Mouse (Mus musculus): ENCODE results near the gene Slc25a22. TPM values are rescaled to one million over a fixed set of nuclear protein-coding genes. Genes with fewer than 3 reads are reported as not detected.

Gene Slc25a22
- 111 and 136 TPM in 2 replicates for polyA plus RNA-seq (2021; fragmentation: Nextera tagmentation)
- long read RNA-seq, experiment 1, full-length matches to known transcripts: 99 of 125 reads
- long read RNA-seq, experiment 1, partial matches to known transcripts: 16 of 125 reads
- long read RNA-seq, experiment 1, other reads (novel, unspliced or antisense): 10 of 125 reads
- long read RNA-seq, experiment 2, full-length matches to known transcripts: 433 of 623 reads
- long read RNA-seq, experiment 2, partial matches to known transcripts: 53 of 623 reads
- long read RNA-seq, experiment 2, other reads (novel, unspliced or antisense): 137 of 623 reads

DNA sequence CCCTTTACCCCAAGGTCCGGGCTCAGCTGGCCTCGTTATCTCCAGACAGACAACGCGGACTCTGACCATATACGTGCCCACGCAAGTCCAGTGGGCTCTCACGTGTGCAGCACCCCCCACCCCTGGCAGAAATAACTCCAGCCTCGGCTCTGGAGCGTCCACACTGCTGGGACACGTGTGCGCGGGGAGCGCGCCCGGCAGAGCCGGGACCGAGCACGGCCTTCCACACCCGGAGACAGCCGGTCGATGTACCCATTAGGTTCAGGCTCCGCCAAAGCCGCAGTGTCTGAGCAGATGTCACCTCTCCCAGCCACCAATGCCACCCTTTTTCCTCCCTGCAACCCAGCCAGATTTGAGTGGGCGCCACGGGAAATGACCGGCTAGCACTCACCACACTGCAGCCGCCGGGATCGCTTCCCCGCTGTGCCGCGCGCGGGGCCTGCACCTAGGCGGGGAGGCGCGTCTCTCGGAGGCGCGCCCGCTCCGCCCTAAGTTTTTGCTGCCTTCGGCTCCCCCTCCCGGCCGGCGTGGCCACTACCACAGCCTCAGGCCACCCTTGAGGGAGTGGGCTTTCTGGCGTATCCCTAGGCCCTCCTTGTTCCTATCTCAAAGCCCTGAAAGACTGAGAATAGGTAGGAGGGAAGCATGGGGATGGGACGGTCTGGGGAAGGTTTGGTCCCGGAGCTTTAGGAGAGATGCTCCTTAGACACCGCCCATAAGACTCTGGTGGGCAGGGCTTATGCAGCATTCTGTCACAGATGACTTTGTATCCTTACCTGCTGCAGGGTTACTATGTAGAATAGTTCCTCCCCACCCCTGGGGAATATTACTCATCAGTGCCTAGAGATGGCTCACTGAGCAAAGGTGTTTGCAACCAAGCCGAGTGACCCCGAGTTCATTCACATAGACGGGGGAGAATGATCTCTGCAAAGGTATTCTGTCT lies at the start of gene Slc25a22:
Slc25a22 (minus strand) TSS at position 715 of the 943 bp plus-strand sequence.

DNA sequence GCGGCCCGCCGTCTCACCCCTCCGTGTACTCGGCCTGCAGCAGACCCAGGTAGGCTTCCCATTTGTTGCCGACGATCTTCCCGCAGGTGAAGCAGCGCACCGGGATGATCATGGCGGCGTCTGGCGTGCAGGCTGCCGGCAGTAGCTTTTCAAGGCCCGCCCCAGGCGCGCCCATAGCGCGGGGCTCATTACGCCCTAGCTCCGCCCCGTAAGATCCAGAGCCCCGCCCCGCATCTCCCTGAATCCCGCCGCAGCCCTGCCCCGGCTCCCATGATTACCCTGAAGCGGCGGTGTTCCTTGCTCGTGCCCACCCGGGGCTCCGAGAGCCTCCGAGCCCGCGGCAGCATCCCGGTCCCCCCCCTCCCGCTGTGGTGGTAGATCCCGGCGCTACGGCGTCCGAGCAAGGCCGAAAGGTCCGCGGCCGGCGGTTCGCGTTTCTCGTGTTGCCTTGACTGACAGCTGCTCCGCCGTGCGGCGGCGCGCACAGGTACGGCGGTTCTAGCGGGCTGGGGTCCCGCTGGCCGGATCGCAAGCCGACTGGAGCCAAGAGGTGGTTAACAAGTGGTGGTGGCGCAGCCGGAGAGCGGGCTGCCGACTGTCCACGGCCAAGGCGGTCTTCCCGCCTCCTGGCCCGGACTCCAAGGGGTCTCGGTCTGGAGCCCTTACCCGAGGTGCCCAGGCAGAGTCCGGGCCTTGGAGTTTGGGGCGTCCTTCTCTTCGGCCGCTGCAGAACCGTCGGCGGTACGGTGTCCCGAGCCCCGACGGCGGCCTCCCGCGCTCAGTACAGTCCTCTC lies 37.5 kb upstream of the Slc25a22 start, which contains the start of the genes Polr2l and Tspan4:
Polr2l (minus strand) TSS at position 122 of the 794 bp plus-strand sequence.
Tspan4 (plus strand) TSS at position 230 of the 794 bp plus-strand sequence.

DNA sequence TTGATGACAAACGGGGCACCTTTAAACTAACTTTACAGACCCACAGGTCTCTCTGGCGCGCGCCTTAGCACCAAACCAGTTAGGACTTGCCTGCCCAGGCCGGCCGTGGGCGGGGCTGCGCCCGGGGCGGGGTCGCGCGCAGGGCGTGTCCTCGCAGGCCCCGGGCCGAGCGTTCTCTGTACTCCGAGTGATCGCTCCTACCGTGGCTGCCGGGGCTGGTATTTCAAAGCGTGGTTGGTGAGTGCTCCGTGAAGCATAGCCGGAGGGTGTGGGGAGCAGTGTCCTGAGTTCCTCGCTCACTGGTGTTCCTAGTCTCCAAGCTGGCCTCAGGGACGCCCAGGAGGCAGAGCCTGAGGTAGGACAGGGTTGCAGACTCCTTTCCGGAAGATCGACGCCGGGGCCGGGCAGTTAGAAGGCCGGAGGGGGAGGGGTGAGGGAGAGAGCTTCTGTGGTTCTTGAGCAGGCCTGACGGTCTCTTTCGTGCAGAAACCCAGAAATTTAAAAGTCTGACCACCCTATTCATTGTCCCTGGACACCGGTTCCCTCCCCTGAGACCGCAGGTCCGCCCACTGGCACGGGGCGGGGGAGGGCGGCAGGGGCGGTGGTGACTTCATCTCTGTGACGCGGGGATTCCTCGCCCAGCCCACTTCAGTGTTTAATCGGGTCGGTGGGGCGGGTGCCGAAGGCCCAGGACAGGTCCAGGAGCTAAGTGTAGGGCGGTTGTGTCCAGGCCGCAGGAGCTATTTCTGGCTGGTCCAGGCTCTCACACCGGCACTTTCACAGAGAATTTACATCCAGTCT lies 29.7 kb upstream of the Slc25a22 start, which contains the start of gene Cd151:
Cd151 (plus strand) TSS at position 163 of the 801 bp plus-strand sequence.

DNA sequence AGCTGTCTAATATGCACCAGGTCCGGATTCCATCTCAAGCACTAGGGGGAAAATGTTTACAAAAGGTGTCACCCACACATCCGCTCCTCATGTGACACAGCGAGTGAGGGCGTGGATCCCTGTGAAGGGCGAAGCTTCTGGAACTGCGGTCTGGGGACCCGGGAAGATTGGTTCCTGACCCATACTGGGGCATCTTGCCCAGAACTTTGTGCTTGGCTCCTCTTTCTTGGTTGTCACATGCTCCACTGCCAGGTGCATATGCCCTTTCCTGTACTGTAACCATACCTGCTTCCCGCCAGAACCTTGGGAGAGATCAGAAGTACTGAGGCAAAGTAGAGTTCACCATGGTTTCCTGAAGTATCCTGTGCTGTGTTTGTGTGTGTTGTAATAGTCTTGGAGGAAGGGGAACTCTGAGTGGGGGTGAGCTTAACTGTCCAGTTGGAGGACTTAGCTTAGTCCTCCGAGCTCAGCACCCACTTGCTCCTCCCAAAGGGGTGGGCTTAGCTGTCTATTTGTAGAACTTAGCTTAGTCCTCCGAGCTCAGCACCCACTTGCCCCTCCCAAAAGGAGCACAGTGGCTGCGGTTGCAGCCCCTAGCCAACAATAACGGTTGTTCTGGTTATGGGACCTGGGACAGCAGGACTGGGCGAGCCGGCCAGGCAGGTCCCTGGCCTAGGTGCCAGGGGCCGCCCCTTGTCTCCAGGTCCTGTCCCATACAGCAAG lies 22.9 kb upstream of the Slc25a22 start, which contains the start of gene Cracr2b:
Cracr2b (plus strand) TSS at position 704 of the 723 bp plus-strand sequence.

DNA sequence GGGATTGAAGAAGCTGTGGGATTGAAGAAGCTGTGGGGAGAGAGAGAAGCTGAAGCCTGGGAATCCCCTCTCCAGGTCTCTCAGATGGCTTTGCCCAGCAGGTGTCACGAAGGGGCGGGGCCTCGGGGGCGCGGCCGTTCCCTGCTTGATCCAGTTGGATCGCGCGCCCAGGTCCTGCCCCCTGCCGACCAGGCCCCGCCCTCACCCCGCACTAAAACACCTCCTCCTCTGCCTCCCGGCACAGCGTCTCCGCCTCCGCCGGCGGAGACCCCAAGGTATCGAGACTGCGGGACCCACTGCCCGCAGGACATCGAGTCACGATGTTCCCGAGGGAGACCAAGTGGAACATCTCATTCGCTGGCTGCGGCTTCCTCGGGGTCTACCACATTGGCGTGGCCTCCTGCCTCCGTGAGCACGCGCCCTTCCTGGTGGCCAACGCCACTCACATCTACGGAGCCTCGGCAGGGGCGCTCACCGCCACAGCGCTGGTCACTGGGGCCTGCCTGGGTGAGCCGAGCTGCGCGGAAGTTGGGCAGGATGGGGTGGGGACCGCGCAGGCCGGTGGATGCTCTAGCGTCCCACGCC lies 17.4 kb upstream of the Slc25a22 start, which contains the start of gene Pnpla2:
Pnpla2 (plus strand) TSS at position 232 of the 585 bp plus-strand sequence.

DNA sequence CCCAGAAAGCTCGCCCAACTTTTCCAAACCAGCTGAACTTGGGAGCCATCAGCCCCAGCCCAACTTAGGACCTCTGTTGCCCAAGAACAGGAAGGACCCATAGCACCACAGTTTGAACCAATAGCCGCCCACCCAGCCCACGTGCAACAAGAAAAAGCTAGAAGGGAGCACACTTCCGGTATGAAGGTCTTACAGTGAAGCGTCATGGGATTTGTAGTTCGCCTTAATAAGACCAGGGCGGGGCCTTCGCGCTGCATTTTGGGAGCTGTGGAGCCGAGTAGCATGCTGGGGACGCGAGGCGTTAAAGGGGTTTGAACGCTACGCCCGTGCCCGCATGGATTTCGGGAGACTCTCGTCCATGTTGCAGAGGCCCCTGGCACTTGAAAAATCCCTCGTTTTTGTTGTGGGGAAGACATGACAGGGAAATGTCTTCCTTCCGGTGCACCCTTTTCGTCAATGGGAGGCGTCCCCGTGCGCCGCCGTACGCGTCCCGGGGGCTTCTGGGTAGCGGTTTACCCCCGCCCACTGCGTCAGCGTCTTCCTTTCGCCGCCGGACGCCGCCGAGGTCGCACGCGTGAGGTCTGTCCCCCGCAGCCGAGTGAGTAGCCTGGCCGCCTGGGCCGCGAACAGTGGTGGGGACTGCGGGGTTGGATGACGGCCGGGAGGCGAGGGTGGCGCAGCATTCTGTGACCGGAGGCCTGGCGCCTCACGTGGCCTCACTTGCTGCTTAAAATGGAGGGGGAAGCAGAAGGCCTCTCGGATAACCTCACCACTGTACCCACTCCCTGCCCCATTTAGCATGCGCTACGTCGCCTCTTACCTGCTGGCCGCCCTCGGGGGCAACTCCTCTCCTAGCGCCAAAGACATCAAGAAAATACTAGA lies 9.7 kb upstream of the Slc25a22 start, which contains the start of gene Rplp2:
Rplp2 (plus strand) TSS at position 261 of the 882 bp plus-strand sequence.

DNA sequence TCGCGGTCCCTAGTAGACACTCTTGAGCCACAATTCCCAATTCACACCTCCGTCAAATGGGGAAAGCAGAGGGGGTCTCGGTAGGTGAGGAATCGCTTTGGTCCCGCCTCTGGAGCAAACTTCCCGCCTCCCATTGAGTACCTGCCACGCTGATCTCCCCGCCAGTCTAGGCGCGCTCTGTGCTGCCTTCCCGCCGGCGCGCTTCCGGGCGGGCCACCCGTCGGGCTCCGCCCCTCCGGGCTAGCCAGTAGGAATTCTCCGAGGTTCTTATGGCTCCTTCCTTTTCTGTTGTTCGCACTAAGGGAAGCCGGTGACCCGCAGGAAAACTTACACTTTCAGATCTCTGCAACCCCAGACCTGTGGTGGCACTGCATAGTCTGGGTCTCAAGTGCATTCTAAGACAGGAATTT lies 6.1 kb upstream of the Slc25a22 start, which contains the start of gene Pidd1:
Pidd1 (minus strand) TSS at position 198 of the 410 bp plus-strand sequence.

DNA sequence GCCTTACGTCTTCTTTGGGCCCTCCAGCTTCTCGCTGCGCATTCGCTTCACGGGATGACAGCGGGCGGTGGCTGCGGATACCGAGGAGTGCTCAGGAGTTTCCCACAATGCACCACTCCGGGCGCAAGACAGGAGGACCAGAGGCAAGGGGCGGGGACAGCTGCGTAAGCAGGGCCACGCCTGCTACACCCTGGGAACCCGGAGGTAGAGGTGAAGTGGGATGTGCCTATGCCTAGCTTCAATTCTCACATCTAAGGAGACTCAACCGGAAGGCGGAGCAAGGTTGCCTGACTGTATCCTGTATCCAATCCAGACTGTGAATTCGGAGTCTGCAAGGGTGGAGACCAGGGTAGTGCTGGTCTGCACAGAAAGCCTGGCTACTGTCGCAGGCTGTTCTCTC lies 8.4 kb downstream of the Slc25a22 start, which contains the start of gene Cend1:
Cend1 (minus strand) TSS at position 182 of the 400 bp plus-strand sequence.

DNA sequence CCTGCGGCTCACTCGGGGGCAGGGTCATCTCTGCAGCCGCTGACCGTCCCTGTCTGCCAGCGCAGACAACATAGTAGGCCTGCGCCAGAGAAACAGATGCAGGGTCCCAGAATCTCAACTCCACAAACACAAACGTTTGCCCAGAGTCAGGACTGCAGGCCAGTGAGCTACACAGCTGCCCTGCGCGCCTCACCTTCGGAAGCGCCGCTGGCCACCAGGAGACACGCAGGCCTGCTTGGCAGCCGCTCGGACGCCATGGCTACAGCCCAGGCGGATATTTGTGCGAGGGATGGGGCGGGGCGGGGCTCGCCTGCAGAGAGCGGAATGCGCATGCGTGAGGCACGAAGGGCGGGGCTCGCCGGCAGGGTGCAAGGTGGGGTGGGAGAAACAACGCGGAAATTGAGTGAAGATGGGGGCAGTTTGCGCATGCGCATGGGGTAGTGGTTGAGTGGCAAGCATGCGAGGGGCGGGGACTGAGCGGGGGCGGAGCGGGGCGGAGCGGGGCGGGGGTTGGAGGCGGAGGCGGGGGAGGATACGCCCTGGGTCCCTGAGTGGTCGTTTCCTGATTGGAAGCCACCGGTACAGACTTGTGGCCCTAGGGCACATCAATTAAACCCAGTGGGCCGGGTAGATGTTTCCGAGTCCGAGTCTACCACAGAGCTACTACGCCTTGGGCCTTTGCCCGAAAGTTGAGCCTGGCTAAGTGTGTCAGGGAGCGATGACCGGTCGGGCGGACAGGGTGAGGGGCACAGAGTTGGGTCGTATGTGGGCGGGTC lies 23.7 kb downstream of the Slc25a22 start, which contains the start of gene Gatd1:
Gatd1 (minus strand) TSS at position 328 of the 776 bp plus-strand sequence.

DNA sequence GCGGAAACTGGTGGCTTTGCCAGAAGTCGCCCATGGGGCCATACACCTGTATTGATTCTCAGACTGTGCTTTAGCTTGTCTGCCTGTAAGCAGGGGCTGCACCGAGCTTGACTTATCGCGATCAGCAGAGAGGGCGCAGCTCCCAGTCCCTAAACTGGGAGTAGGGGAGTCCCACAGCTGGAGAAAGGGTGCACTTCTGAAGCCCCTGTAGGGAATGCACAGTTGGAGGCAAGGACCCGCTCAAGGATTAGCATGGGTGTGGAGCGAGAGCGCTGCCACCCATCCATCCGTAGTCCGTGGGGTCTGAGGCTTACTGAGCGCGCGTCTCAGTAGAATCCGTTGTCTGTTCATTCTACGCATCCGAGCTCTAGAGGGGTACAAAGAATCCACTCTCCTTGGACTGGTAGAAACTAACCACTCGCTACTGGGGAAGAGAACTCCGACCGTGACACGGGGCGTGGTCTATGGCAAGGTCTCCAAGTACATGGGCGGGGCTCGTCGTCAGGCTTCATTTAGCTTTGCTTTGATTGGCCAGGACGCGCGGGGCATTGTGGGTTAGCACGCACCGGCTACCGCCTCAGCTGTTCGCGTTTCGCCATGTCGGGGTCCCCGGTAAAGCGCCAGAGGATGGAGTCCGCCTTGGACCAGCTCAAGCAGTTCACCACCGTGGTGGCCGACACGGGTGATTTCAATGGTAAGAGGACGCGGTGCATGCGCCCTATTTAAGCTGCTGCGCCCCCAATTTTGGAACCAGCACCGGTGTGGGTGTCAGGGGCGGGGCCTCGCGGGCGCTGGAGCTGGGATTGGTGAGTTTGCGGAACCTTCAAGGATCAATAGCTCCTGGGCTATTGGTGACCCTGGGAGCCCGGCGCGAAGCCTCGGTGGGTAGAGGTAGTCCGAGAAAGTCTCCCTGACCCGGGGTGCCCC lies 45.8 kb downstream of the Slc25a22 start, which contains the start of gene Taldo1:
Taldo1 (plus strand) TSS at position 575 of the 927 bp plus-strand sequence.

Other genes with a start within 250 kb of the Slc25a22 start
- 44.0 and 48.3 TPM in 2 replicates for gene Hras, start 243.9 kb downstream of the Slc25a22 start, polyA plus RNA-seq (2021; fragmentation: Nextera tagmentation)
- 3.0 and 3.7 TPM in 2 replicates for gene Lrrc56, start 243.7 kb downstream of the Slc25a22 start, polyA plus RNA-seq (2021; fragmentation: Nextera tagmentation)
- gene Lmntd2, start 223.8 kb downstream of the Slc25a22 start, polyA plus RNA-seq (2021; fragmentation: Nextera tagmentation): 0.19 TPM in 1 of 2 replicates, not detected in the other
- 2.4 and 2.5 TPM in 2 replicates for gene Rassf7, start 222.0 kb downstream of the Slc25a22 start, polyA plus RNA-seq (2021; fragmentation: Nextera tagmentation)
- 21.3 and 23.3 TPM in 2 replicates for gene Phrf1, start 209.1 kb downstream of the Slc25a22 start, polyA plus RNA-seq (2021; fragmentation: Nextera tagmentation)
- gene Irf7, start 171.4 kb downstream of the Slc25a22 start, polyA plus RNA-seq (2021; fragmentation: Nextera tagmentation): 2.7 TPM in 2 replicates
- gene Cdhr5, start 161.1 kb downstream of the Slc25a22 start, polyA plus RNA-seq (2021; fragmentation: Nextera tagmentation): 0.06 TPM in 1 of 2 replicates, not detected in the other
- 0.67 and 0.82 TPM in 2 replicates for gene Sct, start 158.8 kb downstream of the Slc25a22 start, polyA plus RNA-seq (2021; fragmentation: Nextera tagmentation)
- gene Drd4, start 145.9 kb downstream of the Slc25a22 start, polyA plus RNA-seq (2021; fragmentation: Nextera tagmentation): 0.09 and 0.15 TPM in 2 replicates
- 65.4 and 72.8 TPM in 2 replicates for gene Deaf1, start 110.2 kb downstream of the Slc25a22 start, polyA plus RNA-seq (2021; fragmentation: Nextera tagmentation)
- 32.9 and 33.3 TPM in 2 replicates for gene Tmem80, start 110.2 kb downstream of the Slc25a22 start, polyA plus RNA-seq (2021; fragmentation: Nextera tagmentation)
- 2.8 and 5.0 TPM in 2 replicates for gene Eps8l2, start 99.0 kb downstream of the Slc25a22 start, polyA plus RNA-seq (2021; fragmentation: Nextera tagmentation)
- 301 and 321 TPM in 2 replicates for gene Taldo1, start 45.7 kb downstream of the Slc25a22 start, polyA plus RNA-seq (2021; fragmentation: Nextera tagmentation)
- 46.9 and 50.3 TPM in 2 replicates for gene Gatd1, start 23.8 kb downstream of the Slc25a22 start, polyA plus RNA-seq (2021; fragmentation: Nextera tagmentation)
- gene Cend1, start 8.4 kb downstream of the Slc25a22 start, polyA plus RNA-seq (2021; fragmentation: Nextera tagmentation): 138 and 162 TPM in 2 replicates
- 0.33 and 0.48 TPM in 2 replicates for gene Pidd1, start 6.1 kb upstream of the Slc25a22 start, polyA plus RNA-seq (2021; fragmentation: Nextera tagmentation)
- gene Rplp2, start 9.5 kb upstream of the Slc25a22 start, polyA plus RNA-seq (2021; fragmentation: Nextera tagmentation): 2,193 and 2,396 TPM in 2 replicates
- 14.8 and 16.6 TPM in 2 replicates for gene Pnpla2, start 17.3 kb upstream of the Slc25a22 start, polyA plus RNA-seq (2021; fragmentation: Nextera tagmentation)
- 2.9 and 4.7 TPM in 2 replicates for gene Cracr2b, start 23.2 kb upstream of the Slc25a22 start, polyA plus RNA-seq (2021; fragmentation: Nextera tagmentation)
- 34.7 and 46.2 TPM in 2 replicates for gene Cd151, start 29.5 kb upstream of the Slc25a22 start, polyA plus RNA-seq (2021; fragmentation: Nextera tagmentation)
- gene Polr2l, start 37.2 kb upstream of the Slc25a22 start, polyA plus RNA-seq (2021; fragmentation: Nextera tagmentation): 91.9 and 96.6 TPM in 2 replicates
- gene Tspan4, start 37.3 kb upstream of the Slc25a22 start, polyA plus RNA-seq (2021; fragmentation: Nextera tagmentation): 27.1 and 34.9 TPM in 2 replicates
- 69.3 and 75.3 TPM in 2 replicates for gene Chid1, start 102.0 kb upstream of the Slc25a22 start, polyA plus RNA-seq (2021; fragmentation: Nextera tagmentation)
- gene Ap2a2, start 124.3 kb upstream of the Slc25a22 start, polyA plus RNA-seq (2021; fragmentation: Nextera tagmentation): 140 and 157 TPM in 2 replicates
- not detected in 2 replicates for gene Muc6, start 217.4 kb upstream of the Slc25a22 start, polyA plus RNA-seq (2021; fragmentation: Nextera tagmentation)

Data from layer of hippocampus, adult 6 months (tissue).